Mouse (Mus musculus) right cerebral cortex, postnatal 36 days (tissue): ENCODE measurements at regions not wholly inside any gene's neighbourhood (a gene's known extent, or its start where the extent isn't known, plus 50 kb on each side); places are given as distances from the start of the nearest gene placed in this dataset.
"Not testable (repeated sequence)": the region's sequence is repeated elsewhere in the genome, so short reads cannot be mapped to it uniquely, and the experiment has no call there.

Experiments
- DNase-seq, 2 experiments: peaks; one replicate each; pipeline ENCODE4 v3.0.0; 2022; ENCODE audit warnings: low spot score in 2 of 2, mixed read lengths in 1 of 2

GRCm38 (mm10) chr17:91466822-91467221 is 374.0 kb upstream of the Nrxn1 start:
- no peak for DNase-seq

GRCm38 (mm10) chr17:91451711-91452110 is 358.8 kb upstream of the Nrxn1 start:
- DNase-seq, result peak; percentile 17 to 36

GRCm38 (mm10) chr17:91431780-91432720 is 339.2 kb upstream of the Nrxn1 start:
- not testable (repeated sequence) for DNase-seq

- no peak for DNase-seq
Observed at GRCm38 (mm10) chr17:91430351-91430750, 337.5 kb upstream of the Nrxn1 start.

GRCm38 (mm10) chr17:91425120-91425519 is 332.2 kb upstream of the Nrxn1 start:
- DNase-seq, result peak; percentile 5 to 7

- no peak for DNase-seq
Observed at GRCm38 (mm10) chr17:91418582-91418981, 325.7 kb upstream of the Nrxn1 start.

- no peak for DNase-seq
Observed at GRCm38 (mm10) chr17:91390969-91391764, 298.3 kb upstream of the Nrxn1 start.

- DNase-seq, result not testable (repeated sequence)
Observed at GRCm38 (mm10) chr17:91389937-91390623, 297.2 kb upstream of the Nrxn1 start.

GRCm38 (mm10) chr17:91388521-91388920 is 295.6 kb upstream of the Nrxn1 start:
- no peak for DNase-seq

GRCm38 (mm10) chr17:91388039-91388438 is 295.2 kb upstream of the Nrxn1 start:
- no peak for DNase-seq

- DNase-seq, result no peak
Observed at GRCm38 (mm10) chr17:91385949-91386348, 293.1 kb upstream of the Nrxn1 start.

- DNase-seq, result no peak
Observed at GRCm38 (mm10) chr17:91368156-91368555, 275.3 kb upstream of the Nrxn1 start.

- no peak for DNase-seq
Observed at GRCm38 (mm10) chr17:91361261-91361660, 268.4 kb upstream of the Nrxn1 start.

GRCm38 (mm10) chr17:91352107-91352506 is 259.2 kb upstream of the Nrxn1 start:
- no peak for DNase-seq

- DNase-seq, result no peak
Observed at GRCm38 (mm10) chr17:91336882-91337281, 244.0 kb upstream of the Nrxn1 start.

- no peak for DNase-seq
Observed at GRCm38 (mm10) chr17:91333790-91334189, 240.9 kb upstream of the Nrxn1 start.

- no peak for DNase-seq
Observed at GRCm38 (mm10) chr17:91333202-91333601, 240.3 kb upstream of the Nrxn1 start.

- no peak for DNase-seq
Observed at GRCm38 (mm10) chr17:91324377-91324776, 231.5 kb upstream of the Nrxn1 start.

GRCm38 (mm10) chr17:91286875-91287274 is 194.0 kb upstream of the Nrxn1 start:
- no peak for DNase-seq

- no peak for DNase-seq
Observed at GRCm38 (mm10) chr17:91274378-91274777, 181.5 kb upstream of the Nrxn1 start.

- DNase-seq, result no peak
Observed at GRCm38 (mm10) chr17:91238719-91239118, 145.8 kb upstream of the Nrxn1 start.

- DNase-seq, result not testable (repeated sequence)
Observed at GRCm38 (mm10) chr17:91236653-91237052, 143.8 kb upstream of the Nrxn1 start.
